Mouse (Mus musculus) kidney, adult 9 months (tissue): Measurements from ENCODE around the gene Lonrf2.

Experiments used
- DNase-seq: peaks from one replicate; pipeline ENCODE4 v3.0.0; 2022

Gene Lonrf2

DNA sequence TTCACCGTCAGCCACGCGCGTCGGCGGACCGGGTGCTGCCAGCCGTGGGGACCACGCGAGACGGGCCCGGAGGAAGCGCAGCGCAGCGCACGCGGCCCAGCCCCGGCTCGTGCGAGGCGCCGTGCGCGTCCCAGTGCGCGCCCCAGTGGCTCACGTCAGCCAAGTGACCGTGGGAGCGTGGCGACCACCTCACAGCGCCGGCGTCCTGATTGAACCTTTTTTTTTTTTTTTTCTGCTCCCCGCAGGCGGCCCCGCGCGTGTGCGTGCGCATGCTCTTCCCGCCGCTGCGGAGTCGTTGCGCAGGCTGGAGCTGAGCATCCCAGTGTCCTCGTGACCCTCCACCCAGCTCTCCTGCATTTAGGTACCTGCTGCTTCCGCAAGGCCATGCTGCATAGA, at the start of gene Lonrf2:
Lonrf2 (minus strand) TSS at position 235 of the 396 bp plus-strand sequence.
- no peak for DNase-seq

DNA sequence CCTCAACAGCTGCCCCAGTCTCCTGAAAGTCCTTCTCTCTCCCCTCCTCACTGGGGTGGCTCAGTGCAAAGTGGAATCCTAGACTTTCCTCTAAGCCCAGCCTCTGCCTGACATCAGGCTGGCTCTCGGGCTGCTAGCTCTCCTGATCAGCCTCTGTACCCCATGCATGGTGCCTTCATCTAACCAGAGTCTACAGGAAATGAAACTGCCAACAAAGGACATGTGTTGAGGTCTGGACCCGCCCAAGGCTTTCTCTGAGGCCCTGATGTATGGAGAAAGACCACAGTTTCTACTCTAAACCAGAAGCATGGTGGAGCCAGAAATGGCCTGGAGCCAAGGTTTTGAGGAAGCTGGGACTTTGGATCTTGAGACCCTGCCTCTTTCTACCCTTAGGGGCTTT, 49.4 kb upstream of the Lonrf2 start:
- no peak for DNase-seq

DNA sequence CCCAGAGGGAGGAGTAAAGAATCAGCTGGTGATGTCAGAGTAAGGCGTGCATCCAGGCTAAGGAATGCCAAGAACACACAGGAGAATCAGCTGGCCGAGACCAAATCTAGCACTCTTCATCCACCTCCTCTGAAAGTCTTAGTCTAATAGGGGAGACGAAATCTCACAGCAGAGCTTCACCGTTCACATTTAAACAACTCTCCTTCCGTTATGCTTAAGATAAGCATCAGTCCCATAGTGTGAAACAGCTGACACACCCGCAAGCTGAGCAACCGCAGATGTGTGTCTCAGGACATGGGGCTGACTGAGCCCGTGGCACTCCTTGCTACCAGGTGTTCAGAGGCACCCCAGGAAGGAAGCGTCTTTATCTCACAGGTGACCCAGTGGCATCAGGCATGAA, 47.3 kb upstream of the Lonrf2 start:
- no peak for DNase-seq

- DNase-seq: no peak
Observed at GRCm38 (mm10) chr1:38882746-38883145, 46.2 kb upstream of the Lonrf2 start.

DNA sequence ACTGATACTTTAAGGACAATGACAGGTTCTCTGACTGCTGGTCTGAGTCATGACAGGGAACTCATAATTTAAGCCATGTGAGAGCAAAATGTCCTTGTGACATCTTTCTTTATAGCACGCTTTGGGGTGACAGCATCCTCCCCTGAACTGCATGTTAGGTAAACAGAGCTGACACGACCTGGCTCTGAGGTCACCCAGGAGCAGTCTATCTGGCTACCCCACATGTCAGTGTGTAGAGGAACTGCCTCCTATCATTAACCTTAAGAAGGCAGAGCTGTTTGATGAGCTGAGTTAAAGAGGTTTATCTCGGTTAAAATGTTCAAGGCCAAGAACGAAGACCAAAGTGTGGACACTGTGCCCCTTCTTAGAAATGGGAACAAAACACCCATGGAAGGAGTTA, 44.9 kb upstream of the Lonrf2 start:
- DNase-seq: no peak

GRCm38 (mm10) chr1:38876671-38877382, 40.3 kb upstream of the Lonrf2 start:
- DNase-seq: no peak

DNA sequence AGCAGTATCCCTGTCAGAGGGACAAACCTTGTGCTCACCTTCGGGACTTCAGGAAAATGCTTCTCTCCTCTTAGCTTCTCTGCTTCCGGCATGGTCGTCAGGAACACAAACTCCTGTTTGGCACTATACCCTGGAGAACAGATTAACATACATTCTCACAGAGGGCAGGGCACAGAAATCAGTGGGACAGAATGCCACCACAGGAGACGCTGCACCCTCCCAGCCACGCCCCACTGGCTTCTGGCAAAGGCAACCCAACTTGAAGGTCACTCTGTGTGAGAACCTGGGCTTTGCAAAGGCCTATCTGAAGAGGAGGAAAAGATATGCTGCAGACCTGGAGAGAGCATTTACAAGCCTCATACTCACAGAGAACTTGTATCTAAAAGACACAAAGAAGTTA, 37.4 kb upstream of the Lonrf2 start:
- DNase-seq: no peak

DNA sequence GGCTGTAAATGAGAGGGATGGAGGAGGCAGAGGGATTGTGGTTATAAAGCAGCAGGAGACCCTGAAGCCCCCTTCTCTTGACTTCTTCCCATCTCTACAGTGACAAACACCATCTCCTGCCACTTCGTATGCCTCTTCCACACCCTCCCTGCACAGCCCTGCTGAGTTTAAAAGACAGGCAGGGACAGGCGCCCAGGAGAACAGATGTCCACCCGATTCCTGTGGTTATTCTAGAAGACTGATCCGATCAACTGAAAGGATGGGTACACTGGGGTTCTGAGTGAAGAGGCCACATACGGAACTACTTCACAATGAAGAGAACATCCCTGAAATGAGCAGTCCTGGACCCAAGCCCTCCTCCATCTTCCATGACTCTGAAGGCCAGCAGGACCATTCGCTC, 35.3 kb upstream of the Lonrf2 start:
- DNase-seq: no peak

DNA sequence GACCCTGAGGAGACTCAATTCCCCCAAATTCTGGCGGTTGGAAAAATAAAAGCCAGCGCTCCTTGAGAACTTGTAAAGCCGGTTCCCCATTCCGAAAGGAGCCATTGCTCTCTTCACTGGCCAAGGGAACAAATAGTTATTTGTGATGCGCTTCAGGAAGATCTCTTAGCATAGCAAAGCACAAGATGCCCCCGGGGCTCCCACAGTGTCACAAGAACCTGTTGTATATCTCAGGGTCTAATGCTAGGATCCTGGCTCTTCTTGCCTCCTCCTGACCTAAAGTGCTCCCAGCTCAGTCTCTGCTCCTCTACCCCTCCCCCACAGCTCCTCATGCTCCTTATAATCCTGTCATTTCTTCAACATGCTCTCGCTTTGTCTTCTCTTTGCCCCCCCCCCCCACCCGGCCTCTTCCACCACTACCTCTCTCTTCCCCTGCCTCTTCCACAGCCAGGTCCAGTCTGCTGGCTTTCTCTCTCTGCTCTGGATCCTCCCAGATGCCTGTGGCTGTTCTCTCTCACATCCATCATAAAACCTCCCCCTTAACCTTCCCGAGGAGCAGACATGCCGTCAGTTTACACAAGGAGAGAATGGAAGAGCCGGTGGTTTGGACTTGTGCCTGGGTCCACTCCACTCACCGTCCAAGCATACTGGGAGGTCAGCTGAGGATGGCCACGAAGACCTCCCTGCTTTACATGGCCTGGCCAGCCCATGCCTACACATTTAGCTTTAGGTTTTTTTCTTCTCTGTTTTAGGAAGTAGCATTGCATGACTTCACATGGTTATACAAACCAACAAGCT, 33.1 kb upstream of the Lonrf2 start:
- DNase-seq: no peak

DNA sequence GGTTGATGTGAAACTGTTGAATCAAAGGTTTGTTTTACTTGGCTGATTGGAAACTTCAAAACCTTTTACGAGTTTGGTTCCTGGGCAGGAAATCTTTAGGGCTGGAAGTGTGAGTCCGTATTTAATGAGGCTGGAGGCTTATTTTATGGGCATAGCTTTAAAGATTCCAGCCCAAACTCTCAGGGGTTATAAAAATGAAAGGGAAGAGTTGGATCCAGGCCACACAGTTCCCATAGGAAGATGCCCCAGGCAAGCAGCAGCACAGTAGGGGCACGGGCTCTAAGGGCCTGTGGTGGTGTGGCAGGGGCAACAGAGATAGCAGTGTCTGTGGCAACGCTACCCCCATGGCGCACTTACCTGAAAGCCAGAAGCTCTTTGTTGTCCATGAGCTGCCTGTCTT, 29.7 kb upstream of the Lonrf2 start:
- DNase-seq: no peak

DNA sequence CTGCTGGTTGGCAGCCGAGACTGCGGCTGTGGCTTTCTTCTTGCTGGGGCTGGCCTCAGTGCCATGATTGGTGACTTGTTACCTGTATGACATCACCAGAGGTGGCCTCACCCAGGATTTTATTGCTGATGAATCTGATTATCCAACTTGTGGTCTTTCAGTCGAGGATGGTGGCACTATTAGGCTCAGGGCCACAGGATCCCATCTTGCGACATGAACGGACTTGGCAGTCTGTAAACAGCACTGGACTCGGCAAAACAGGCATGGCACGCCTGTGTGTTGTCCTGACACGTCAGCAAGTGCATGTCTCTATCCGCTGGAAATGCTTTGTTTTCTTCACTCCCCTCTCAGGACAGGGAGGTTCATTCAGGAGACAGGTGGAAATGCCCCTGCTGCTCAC, 27.8 kb upstream of the Lonrf2 start:
- DNase-seq: no peak

DNA sequence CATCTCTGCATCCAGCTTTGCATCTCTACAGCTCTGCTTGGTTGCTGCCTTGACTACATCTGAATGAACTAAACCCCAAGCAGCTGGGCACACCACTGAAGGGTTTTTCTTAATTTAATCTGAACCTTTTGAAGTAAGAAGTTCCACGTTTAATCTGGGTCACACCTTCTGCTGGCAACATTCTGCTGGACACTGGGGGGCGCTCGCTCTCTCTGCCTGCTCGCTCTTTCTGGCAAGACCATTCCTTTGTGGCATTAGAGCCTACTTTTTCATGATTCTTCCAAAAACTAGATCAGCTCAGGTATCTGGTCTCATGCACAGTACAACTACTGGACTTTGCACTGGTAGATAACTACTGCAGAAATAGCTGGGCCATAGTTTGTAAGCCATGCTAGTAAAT, 25.7 kb upstream of the Lonrf2 start:
- no peak for DNase-seq

- DNase-seq: no peak
Observed at GRCm38 (mm10) chr1:38860867-38861524, 24.5 kb upstream of the Lonrf2 start.

GRCm38 (mm10) chr1:38860207-38860606, 23.7 kb upstream of the Lonrf2 start:
- DNase-seq: no peak

- DNase-seq: peak; percentile 17
Observed at GRCm38 (mm10) chr1:38856196-38856595, 19.7 kb upstream of the Lonrf2 start.

- no peak for DNase-seq
Observed at GRCm38 (mm10) chr1:38852250-38852649, 15.7 kb upstream of the Lonrf2 start.

DNA sequence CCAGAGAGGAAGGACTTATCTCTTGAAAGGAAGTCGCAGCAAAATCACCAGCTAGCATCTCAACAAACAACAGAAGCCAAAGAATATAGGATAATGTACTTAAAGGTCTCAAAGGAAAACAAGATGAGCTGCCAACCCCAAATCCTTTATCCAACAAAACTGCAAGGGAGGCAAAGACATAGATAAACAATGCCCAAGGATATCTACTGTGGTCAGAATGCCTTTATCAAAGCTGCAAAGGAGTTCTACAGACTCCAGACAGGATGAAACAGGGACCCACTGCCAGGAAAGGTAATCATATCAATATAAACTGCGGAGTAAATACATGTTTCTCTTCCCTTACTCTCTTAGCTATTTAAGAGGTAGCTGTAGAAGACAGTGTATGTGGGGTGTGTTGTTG, 14.1 kb upstream of the Lonrf2 start:
- no peak for DNase-seq

- DNase-seq: no peak
Observed at GRCm38 (mm10) chr1:38848451-38849289, 12.2 kb upstream of the Lonrf2 start.

DNA sequence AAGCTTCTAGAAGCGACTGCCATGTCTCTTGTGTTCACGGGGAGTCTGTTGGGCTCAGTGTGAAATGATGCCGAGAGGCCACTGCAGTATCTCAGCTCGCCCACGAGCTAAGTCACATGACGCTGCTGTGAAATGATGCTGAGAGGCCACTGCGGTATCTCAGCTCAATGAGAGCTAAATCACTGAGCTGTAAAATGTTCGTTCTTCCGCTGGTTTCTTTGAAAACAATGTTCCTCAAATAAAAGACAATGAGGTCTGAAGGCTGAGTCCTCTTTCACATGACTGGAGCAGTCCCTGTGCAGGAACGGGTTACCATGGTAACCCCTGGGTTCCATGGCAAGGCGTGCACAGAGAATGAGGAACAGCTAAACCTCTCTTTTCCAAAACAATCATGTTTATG, 11.5 kb upstream of the Lonrf2 start:
- DNase-seq: no peak

- DNase-seq: no peak
Observed at GRCm38 (mm10) chr1:38843275-38843674, 6.8 kb upstream of the Lonrf2 start.

GRCm38 (mm10) chr1:38842861-38843260, 6.3 kb upstream of the Lonrf2 start:
- DNase-seq: no peak

- DNase-seq: no peak
Observed at GRCm38 (mm10) chr1:38839944-38840343, 3.4 kb upstream of the Lonrf2 start.
